Mouse (Mus musculus): ENCODE measurements around the gene Gm49510.

GRCm38 (mm10) chr15:78862280-78862679, 37.2 kb upstream of the Gm49510 start:
- no peak for TF ChIP-seq CTCF (IDR thresholded peaks at IDR 0.05; ENCODE audit: low read depth, low read length)
- TF ChIP-seq GATA1 (IDR thresholded peaks at IDR 0.05; ENCODE audit: borderline replicate concordance, low read length): no peak
- no peak for TF ChIP-seq TAL1 (conservative IDR thresholded peaks at IDR 0.05; ENCODE audit: low read depth, low read length)
- TF ChIP-seq POLR2AphosphoS5 (IDR thresholded peaks at IDR 0.05; ENCODE audit: insufficient replicate concordance, low read depth, low read length): no peak
- TF ChIP-seq GATA2 (IDR thresholded peaks at IDR 0.05; ENCODE audit: borderline replicate concordance, low read depth, low read length): no peak

Measured in G1E (cell line).